Mouse (Mus musculus) neural tube, embryonic 14.5 days (tissue): ENCODE data around the gene Sgpp2. TPM values are rescaled to one million over a fixed set of nuclear protein-coding genes. Genes with fewer than 3 reads are reported as not detected.
A peak's percentile ranks its signal among the peaks of the same experiment; 100 is the strongest.

ENCODE experiments used
- ATAC-seq: fragments of 200-750 bp; cut with Nextera tagmentation; 2 replicates; pipeline ENCODE4 v1.8.0; 2017; ENCODE audit warnings: low read depth, mild to moderate bottlenecking, moderate TSS enrichment, moderate library complexity
- H3K27ac ChIP-seq: fragments of 300-500 bp; sonication (generic); 2 replicates; pipeline ENCODE4 v1.5.1; 2014; ENCODE audit warnings: low read depth, mild to moderate bottlenecking, control low read depth, low read length, moderate library complexity, mixed read lengths
- H3K27me3 ChIP-seq: fragments of 300-500 bp; sonication (generic); 2 replicates; pipeline ENCODE4 v1.6.1; 2014; ENCODE audit warnings: low read length; ENCODE audit not compliant: control insufficient read depth, insufficient read depth
- H3K36me3 ChIP-seq: fragments of 300-500 bp; sonication (generic); 2 replicates; pipeline ENCODE4 v1.6.1; 2014; ENCODE audit warnings: low read length, mixed read lengths; ENCODE audit not compliant: control insufficient read depth, insufficient read depth
- H3K4me1 ChIP-seq: fragments of 300-500 bp; sonication (generic); 2 replicates; pipeline ENCODE4 v1.6.1; 2014; ENCODE audit warnings: low read length; ENCODE audit not compliant: control insufficient read depth, insufficient read depth
- H3K4me2 ChIP-seq: fragments of 300-500 bp; sonication (generic); 2 replicates; pipeline ENCODE4 v1.6.1; 2014; ENCODE audit warnings: mild to moderate bottlenecking, low read depth, low read length, control low read depth
- H3K4me3 ChIP-seq: fragments of 300-500 bp; sonication (generic); 2 replicates; pipeline ENCODE4 v1.5.1; 2014; ENCODE audit warnings: low read depth, low read length, control low read depth, mixed read lengths
- H3K9ac ChIP-seq: fragments of 300-500 bp; sonication (generic); replicated peaks from 2 replicates; pipeline ENCODE4 v1.6.1; 2014; ENCODE audit warnings: low read depth, mild to moderate bottlenecking, control low read depth, low read length, mixed read lengths
- H3K9me3 ChIP-seq: fragments of 300-500 bp; sonication (generic); 2 replicates; pipeline ENCODE4 v1.6.1; 2016; ENCODE audit warnings: low read length; ENCODE audit not compliant: control insufficient read depth
- WGBS: fragments of 180-500 bp; shearing (Covaris S2); extraction: QIAGEN DNeasy Blood & Tissue Kit; methylation state at CpG from one replicate; pipeline ENCODE4 v1.1.7; 2014; 5-methylcytosine and 5-hydroxymethylcytosine counted together
- polyA plus RNA-seq: library from polyadenylated mRNA; unstranded; fragments of >200 nt; fragmentation: Nextera tagmentation; extraction: Ambion mirVana; gene quantifications from 2 replicates; pipeline ENCODE4 v1.2.1, GENCODE M21; 2014

Sgpp2 gene
- polyA plus RNA-seq, 1 experiment from 2014 or later: 1.6 TPM

DNA sequence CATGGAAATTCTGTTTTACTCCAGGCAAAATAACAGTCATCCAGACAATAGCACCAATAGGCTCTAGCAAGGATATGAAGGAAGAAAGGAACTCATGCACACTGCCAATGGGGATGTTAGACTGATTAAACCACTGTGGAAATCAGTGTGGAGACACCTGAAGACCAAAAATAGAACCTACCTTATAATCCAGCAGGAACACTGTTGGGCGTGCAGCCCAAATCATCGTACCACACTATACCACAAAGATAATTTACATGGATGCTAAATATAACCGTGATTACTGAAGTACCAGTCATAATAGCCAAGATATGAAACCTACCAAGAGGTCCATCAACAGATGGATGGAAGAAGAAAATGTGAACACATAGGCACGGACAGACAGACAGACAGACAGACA is 18.5 kb downstream of the Sgpp2 start:
- Histone ChIP-seq H3K36me3 (no peaks in the 10 kb centered on the region), H3K4me2 (no peak overlapping the region), H3K4me3 (no peak overlapping the region), H3K27ac (no peak overlapping the region), H3K9ac (no peak overlapping the region), H3K4me1 (no peaks in the 10 kb centered on the region), H3K27me3 (no peaks in the 10 kb centered on the region), H3K9me3 (no peaks in the 10 kb centered on the region)
- ATAC-seq: no peak
- 95% methylated on average over 4 of the region's 4 CpGs for WGBS

DNA sequence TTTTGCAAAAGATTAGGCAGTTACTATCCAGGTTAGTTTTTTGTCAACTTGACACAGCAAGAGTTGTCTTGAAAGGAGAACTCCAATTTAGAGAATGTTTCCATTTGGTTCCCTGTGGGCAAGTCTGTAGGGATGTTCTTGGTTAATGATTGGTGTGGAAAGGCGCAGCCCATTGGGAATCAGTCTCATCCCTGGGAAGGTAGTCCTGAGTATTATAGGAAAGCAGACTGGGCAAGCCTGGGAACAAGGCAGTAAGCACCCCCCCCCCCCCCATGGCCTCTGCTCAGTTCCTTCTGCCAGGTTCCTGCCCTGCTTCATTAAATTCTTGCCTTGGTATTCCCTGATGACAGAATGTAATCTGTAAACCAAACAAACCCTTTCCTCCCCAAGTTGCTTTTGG is 19.7 kb downstream of the Sgpp2 start:
- Histone ChIP-seq H3K27me3 (no peaks in the 10 kb centered on the region), H3K9ac (no peak overlapping the region), H3K36me3 (no peaks in the 10 kb centered on the region), H3K4me1 (no peaks in the 10 kb centered on the region), H3K9me3 (no peaks in the 10 kb centered on the region), H3K27ac (no peak overlapping the region), H3K4me3 (no peak overlapping the region), H3K4me2 (no peak overlapping the region)
- WGBS: 97% methylated on average over 1 of the region's 1 CpGs
- ATAC-seq: no peak

GRCm38 (mm10) chr1:78330620-78331158 is 20.5 kb downstream of the Sgpp2 start:
- no peaks in the 10 kb centered on the region for H3K36me3 ChIP-seq
- H3K27me3 ChIP-seq: no peaks in the 10 kb centered on the region
- ATAC-seq: no peak
- no peak overlapping the region for H3K4me3 ChIP-seq
- no peak overlapping the region for H3K27ac ChIP-seq
- no peaks in the 10 kb centered on the region for H3K4me1 ChIP-seq
- no peaks in the 10 kb centered on the region for H3K9me3 ChIP-seq
- H3K9ac ChIP-seq: no peak overlapping the region
- 85% methylated on average over 5 of the region's 5 CpGs for WGBS
- no peak overlapping the region for H3K4me2 ChIP-seq

DNA sequence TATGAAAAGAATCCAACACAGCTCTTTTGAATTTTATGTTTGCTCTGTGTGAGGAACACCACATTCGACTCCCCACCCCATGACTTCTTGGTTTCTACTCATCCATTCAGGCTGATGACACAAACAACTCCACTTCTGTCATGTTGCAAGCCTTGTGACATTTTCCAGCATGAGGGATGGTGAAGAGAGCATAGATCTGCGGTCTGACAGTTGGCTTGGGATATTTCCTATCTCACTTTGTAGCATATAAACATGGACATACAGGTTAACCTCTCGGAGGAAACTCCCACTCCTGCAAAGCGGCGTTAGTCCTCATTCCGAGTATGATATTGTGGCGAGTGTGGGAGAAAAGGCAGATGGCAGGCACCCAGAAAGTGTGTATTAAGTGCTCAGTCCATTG is 27.6 kb downstream of the Sgpp2 start:
- no peak overlapping the region for H3K4me3 ChIP-seq
- ATAC-seq: no peak
- no peak overlapping the region for H3K9ac ChIP-seq
- no peaks in the 10 kb centered on the region for H3K4me1 ChIP-seq
- no peaks in the 10 kb centered on the region for H3K36me3 ChIP-seq
- H3K27ac ChIP-seq: no peak overlapping the region
- WGBS: 75% methylated on average over 7 of the region's 7 CpGs
- H3K27me3 ChIP-seq: 0 out of 2 replicates have a peak, but pooled peaks cover 5% of the 10 kb centered on the region
- no peaks in the 10 kb centered on the region for H3K9me3 ChIP-seq
- H3K4me2 ChIP-seq: no peak overlapping the region

- peak; percentile 91 for ATAC-seq
- no peak overlapping the region for H3K27ac ChIP-seq
- H3K4me2 ChIP-seq: no peak overlapping the region
- H3K27me3 ChIP-seq: 0 out of 2 replicates have a peak, but pooled peaks cover 5% of the 10 kb centered on the region
- WGBS: 25% methylated on average over 9 of the region's 9 CpGs
- H3K9me3 ChIP-seq: no peaks in the 10 kb centered on the region
- no peak overlapping the region for H3K9ac ChIP-seq
- no peaks in the 10 kb centered on the region for H3K4me1 ChIP-seq
- H3K4me3 ChIP-seq: no peak overlapping the region
- no peaks in the 10 kb centered on the region for H3K36me3 ChIP-seq
Observed at GRCm38 (mm10) chr1:78338212-78338611, 28.1 kb downstream of the Sgpp2 start.

- Histone ChIP-seq H3K27ac (no peak overlapping the region), H3K4me2 (no peak overlapping the region), H3K9ac (no peak overlapping the region), H3K4me3 (no peak overlapping the region), H3K27me3 (0 out of 2 replicates have a peak, but pooled peaks cover 5% of the 10 kb centered on the region), H3K9me3 (no peaks in the 10 kb centered on the region), H3K4me1 (no peaks in the 10 kb centered on the region), H3K36me3 (no peaks in the 10 kb centered on the region)
- ATAC-seq: no peak
- 79% methylated on average over 5 of the region's 5 CpGs for WGBS
Observed at GRCm38 (mm10) chr1:78339941-78340340, 29.8 kb downstream of the Sgpp2 start.

DNA sequence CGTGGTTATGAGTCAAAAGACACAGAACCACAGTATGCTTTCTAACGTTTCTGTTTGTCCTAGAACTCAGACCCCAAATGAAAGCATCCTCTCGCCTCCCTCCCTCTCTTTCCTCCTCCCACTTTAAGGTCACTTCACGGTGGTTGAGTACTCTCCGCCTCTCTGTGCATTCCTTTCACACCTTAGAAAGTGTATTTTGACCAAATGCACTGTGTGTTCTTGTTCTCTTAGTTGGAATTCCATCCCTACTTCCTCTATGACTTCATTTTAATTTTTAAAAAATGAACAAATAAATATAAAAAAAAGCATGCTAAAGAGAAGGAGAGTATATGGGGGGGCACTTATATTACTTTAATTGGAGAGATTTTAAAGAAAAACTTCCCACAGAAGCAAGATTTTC is 30.4 kb downstream of the Sgpp2 start:
- no peak for ATAC-seq
- Histone ChIP-seq H3K27ac (no peak overlapping the region), H3K4me1 (no peaks in the 10 kb centered on the region), H3K4me2 (no peak overlapping the region), H3K9ac (no peak overlapping the region), H3K27me3 (0 out of 2 replicates have a peak, but pooled peaks cover 5% of the 10 kb centered on the region), H3K36me3 (no peaks in the 10 kb centered on the region), H3K9me3 (no peaks in the 10 kb centered on the region), H3K4me3 (no peak overlapping the region)
- WGBS: 69% methylated on average over 5 of the region's 5 CpGs

DNA sequence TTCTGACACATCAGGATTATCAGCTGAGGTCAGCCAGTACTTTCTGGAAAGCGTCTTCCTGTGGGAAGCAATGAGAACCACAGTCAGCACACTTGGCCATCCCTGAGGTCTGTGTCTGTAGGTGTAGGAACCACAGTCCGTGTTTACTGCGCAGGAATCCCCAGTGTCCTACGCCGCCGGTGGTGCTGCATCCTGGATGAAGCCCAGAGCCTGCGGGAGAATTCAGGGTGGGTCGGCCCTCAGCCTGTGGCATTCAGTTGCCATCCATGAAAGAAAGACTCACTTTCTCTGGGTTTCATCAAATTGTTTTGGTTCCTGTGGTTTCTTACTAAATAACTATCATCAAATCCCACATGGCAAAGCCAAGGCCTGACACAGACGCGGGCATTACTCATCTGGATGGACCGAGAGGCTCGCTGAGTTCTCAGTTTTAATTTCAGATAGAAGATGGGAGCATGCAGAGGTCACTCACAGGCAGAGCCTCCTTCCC is 37.2 kb downstream of the Sgpp2 start:
- ATAC-seq: no peak
- Histone ChIP-seq H3K9ac (no peak overlapping the region), H3K9me3 (no peaks in the 10 kb centered on the region), H3K27ac (no peak overlapping the region), H3K4me3 (no peak overlapping the region), H3K27me3 (no peaks in the 10 kb centered on the region), H3K4me2 (no peak overlapping the region), H3K36me3 (no peaks in the 10 kb centered on the region), H3K4me1 (no peaks in the 10 kb centered on the region)
- 89% methylated on average over 12 of the region's 12 CpGs for WGBS

GRCm38 (mm10) chr1:78349219-78349618 is 39.1 kb downstream of the Sgpp2 start:
- H3K36me3 ChIP-seq: no peaks in the 10 kb centered on the region
- no peaks in the 10 kb centered on the region for H3K4me1 ChIP-seq
- WGBS: 65% methylated on average over 1 of the region's 1 CpGs
- no peak overlapping the region for H3K4me2 ChIP-seq
- no peak overlapping the region for H3K9ac ChIP-seq
- H3K27me3 ChIP-seq: no peaks in the 10 kb centered on the region
- no peak overlapping the region for H3K27ac ChIP-seq
- no peak for ATAC-seq
- no peak overlapping the region for H3K4me3 ChIP-seq
- H3K9me3 ChIP-seq: no peaks in the 10 kb centered on the region
